Mouse (Mus musculus) neural tube, embryonic 12.5 days (tissue): ENCODE data around the gene Ppp2r5c. TPM values are rescaled to one million over a fixed set of nuclear protein-coding genes. Genes with fewer than 3 reads are reported as not detected.

Source experiments
- ATAC-seq: fragments of 200-750 bp; cut with Nextera tagmentation; 2 replicates; pipeline ENCODE4 v1.8.0; 2017; ENCODE audit warnings: low read depth, mild to moderate bottlenecking, moderate TSS enrichment, moderate library complexity; ENCODE audit not compliant: low FRiP score
- H3K27ac ChIP-seq: fragments of 300-500 bp; sonication (generic); 2 replicates; pipeline ENCODE4 v1.5.1; 2016
- H3K27me3 ChIP-seq: fragments of 300-500 bp; sonication (generic); replicated peaks from 2 replicates; pipeline ENCODE4 v1.6.1; 2016; ENCODE audit warnings: mild to moderate bottlenecking
- H3K36me3 ChIP-seq: fragments of 300-500 bp; sonication (generic); 2 replicates; pipeline ENCODE4 v1.6.1; 2016; ENCODE audit warnings: mild to moderate bottlenecking
- H3K4me1 ChIP-seq: fragments of 300-500 bp; sonication (generic); 2 replicates; pipeline ENCODE4 v1.6.1; 2016
- H3K4me2 ChIP-seq: fragments of 300-500 bp; sonication (generic); replicated peaks from 2 replicates; pipeline ENCODE4 v1.6.1; 2016; ENCODE audit warnings: mild to moderate bottlenecking
- H3K4me3 ChIP-seq: fragments of 300-500 bp; sonication (generic); 2 replicates; pipeline ENCODE4 v1.5.1; 2016
- H3K9ac ChIP-seq: fragments of 300-500 bp; sonication (generic); 2 replicates; pipeline ENCODE4 v1.6.1; 2016; ENCODE audit warnings: mild to moderate bottlenecking
- H3K9me3 ChIP-seq: fragments of 300-500 bp; sonication (generic); 2 replicates; pipeline ENCODE4 v1.6.1; 2016; ENCODE audit warnings: mild to moderate bottlenecking
- WGBS: fragments of 180-500 bp; shearing (Covaris S2); methylation state at CpG from one replicate; pipeline ENCODE4 v1.1.7; 2016; 5-methylcytosine and 5-hydroxymethylcytosine counted together
- polyA plus RNA-seq: library from polyadenylated mRNA; unstranded; fragments of >200 nt; fragmentation: Nextera tagmentation; extraction: Ambion mirVana; gene quantifications from 2 replicates; pipeline ENCODE4 v1.2.1, GENCODE M21; 2016

Gene Ppp2r5c
- polyA plus RNA-seq, 1 experiment from 2014 or later: 160 TPM

GRCm38 (mm10) chr12:110553362-110553761 lies 106.4 kb downstream of the Ppp2r5c start:
- ATAC-seq: no peak
- Histone ChIP-seq H3K36me3 (peaks cover 92% of the 10 kb centered on the region), H3K9me3 (no peaks in the 10 kb centered on the region), H3K27me3 (no peaks in the 10 kb centered on the region), H3K27ac (no peak overlapping the region), H3K4me1 (no peaks in the 10 kb centered on the region), H3K4me3 (no peak overlapping the region), H3K4me2 (no peak overlapping the region), H3K9ac (no peak overlapping the region)
- 95% methylated on average over 5 of the region's 5 CpGs for WGBS

- Histone ChIP-seq H3K27me3 (no peaks in the 10 kb centered on the region), H3K4me1 (no peaks in the 10 kb centered on the region), H3K36me3 (peaks cover 91% of the 10 kb centered on the region), H3K9me3 (no peaks in the 10 kb centered on the region), H3K27ac (no peak overlapping the region), H3K4me3 (no peak overlapping the region), H3K9ac (no peak overlapping the region), H3K4me2 (no peak overlapping the region)
- 90% methylated on average over 21 of the region's 21 CpGs for WGBS
- ATAC-seq: no peak
These were observed 108.8 kb downstream of the Ppp2r5c start for GRCm38 (mm10) chr12:110555536-110556240.

GRCm38 (mm10) chr12:110556861-110557628 lies 110.1 kb downstream of the Ppp2r5c start:
- Histone ChIP-seq H3K4me2 (no peak overlapping the region), H3K4me3 (no peak overlapping the region), H3K27ac (no peak overlapping the region), H3K27me3 (no peaks in the 10 kb centered on the region), H3K36me3 (peaks cover 91% of the 10 kb centered on the region), H3K4me1 (no peaks in the 10 kb centered on the region), H3K9me3 (no peaks in the 10 kb centered on the region), H3K9ac (no peak overlapping the region)
- no peak for ATAC-seq
- WGBS: 85% methylated on average over 18 of the region's 18 CpGs

- no peaks in the 10 kb centered on the region for H3K9me3 ChIP-seq
- H3K36me3 ChIP-seq: peaks cover 90% of the 10 kb centered on the region
- no peak overlapping the region for H3K9ac ChIP-seq
- H3K4me3 ChIP-seq: no peak overlapping the region
- 98% methylated on average over 7 of the region's 7 CpGs for WGBS
- no peak overlapping the region for H3K27ac ChIP-seq
- no peak overlapping the region for H3K4me2 ChIP-seq
- H3K4me1 ChIP-seq: no peaks in the 10 kb centered on the region
- ATAC-seq: no peak
- no peaks in the 10 kb centered on the region for H3K27me3 ChIP-seq
These were observed 111.3 kb downstream of the Ppp2r5c start for GRCm38 (mm10) chr12:110558175-110558574.

GRCm38 (mm10) chr12:110563383-110563782 lies 116.5 kb downstream of the Ppp2r5c start:
- H3K9ac ChIP-seq: no peak overlapping the region
- no peaks in the 10 kb centered on the region for H3K9me3 ChIP-seq
- H3K4me3 ChIP-seq: no peak overlapping the region
- WGBS: 96% methylated on average over 11 of the region's 11 CpGs
- H3K4me1 ChIP-seq: no peaks in the 10 kb centered on the region
- no peaks in the 10 kb centered on the region for H3K27me3 ChIP-seq
- H3K36me3 ChIP-seq: peaks cover 85% of the 10 kb centered on the region
- H3K27ac ChIP-seq: no peak overlapping the region
- no peak overlapping the region for H3K4me2 ChIP-seq
- no peak for ATAC-seq

- 95% methylated on average over 11 of the region's 11 CpGs for WGBS
- H3K4me3 ChIP-seq: no peak overlapping the region
- H3K36me3 ChIP-seq: peaks cover 82% of the 10 kb centered on the region
These were observed 117.9 kb downstream of the Ppp2r5c start for GRCm38 (mm10) chr12:110564848-110565247.

GRCm38 (mm10) chr12:110566366-110566765 lies 119.4 kb downstream of the Ppp2r5c start:
- ATAC-seq: no peak

More at GRCm38 (mm10) chr12:110564848-110565247, 117.9 kb downstream of the Ppp2r5c start:
- Histone ChIP-seq H3K27me3 (no peaks in the 10 kb centered on the region), H3K4me1 (no peaks in the 10 kb centered on the region), H3K9ac (no peak overlapping the region), H3K4me2 (no peak overlapping the region), H3K27ac (no peak overlapping the region), H3K9me3 (no peaks in the 10 kb centered on the region)
- ATAC-seq: no peak

GRCm38 (mm10) chr12:110571050-110571449 lies 124.1 kb downstream of the Ppp2r5c start:
- WGBS: 93% methylated on average over 10 of the region's 10 CpGs
- no peak for ATAC-seq

More at GRCm38 (mm10) chr12:110566366-110566765, 119.4 kb downstream of the Ppp2r5c start:
- Histone ChIP-seq H3K9me3 (no peaks in the 10 kb centered on the region), H3K27ac (no peak overlapping the region), H3K4me3 (no peak overlapping the region), H3K9ac (0 out of 2 replicates have a peak overlapping the region, but pooled peaks have one; percentile 29), H3K4me2 (no peak overlapping the region), H3K27me3 (no peaks in the 10 kb centered on the region), H3K4me1 (no peaks in the 10 kb centered on the region), H3K36me3 (peaks cover 80% of the 10 kb centered on the region)
- 94% methylated on average over 9 of the region's 9 CpGs for WGBS

GRCm38 (mm10) chr12:110572351-110572750 lies 125.4 kb downstream of the Ppp2r5c start:
- H3K9me3 ChIP-seq: no peaks in the 10 kb centered on the region
- H3K27ac ChIP-seq: no peak overlapping the region
- H3K4me1 ChIP-seq: no peaks in the 10 kb centered on the region
- 94% methylated on average over 4 of the region's 4 CpGs for WGBS
- no peak overlapping the region for H3K4me2 ChIP-seq
- no peak overlapping the region for H3K4me3 ChIP-seq
- peaks cover 56% of the 10 kb centered on the region for H3K36me3 ChIP-seq
- no peak overlapping the region for H3K9ac ChIP-seq
- no peaks in the 10 kb centered on the region for H3K27me3 ChIP-seq
- no peak for ATAC-seq

More at GRCm38 (mm10) chr12:110571050-110571449, 124.1 kb downstream of the Ppp2r5c start:
- Histone ChIP-seq H3K9ac (no peak overlapping the region), H3K27ac (no peak overlapping the region), H3K9me3 (no peaks in the 10 kb centered on the region), H3K27me3 (no peaks in the 10 kb centered on the region), H3K4me3 (no peak overlapping the region), H3K4me2 (no peak overlapping the region), H3K4me1 (no peaks in the 10 kb centered on the region), H3K36me3 (peaks cover 68% of the 10 kb centered on the region)

- Histone ChIP-seq H3K4me2 (no peak overlapping the region), H3K27me3 (no peaks in the 10 kb centered on the region), H3K36me3 (peaks cover 43% of the 10 kb centered on the region), H3K9ac (no peak overlapping the region), H3K9me3 (no peaks in the 10 kb centered on the region), H3K4me1 (no peaks in the 10 kb centered on the region), H3K4me3 (no peak overlapping the region), H3K27ac (no peak overlapping the region)
- ATAC-seq: no peak
- 91% methylated on average over 8 of the region's 8 CpGs for WGBS
These were observed 126.7 kb downstream of the Ppp2r5c start for GRCm38 (mm10) chr12:110573635-110574034.

- Histone ChIP-seq H3K9ac (no peak overlapping the region), H3K4me1 (no peaks in the 10 kb centered on the region), H3K36me3 (peaks cover 38% of the 10 kb centered on the region), H3K9me3 (no peaks in the 10 kb centered on the region), H3K27me3 (no peaks in the 10 kb centered on the region), H3K4me3 (no peak overlapping the region), H3K4me2 (no peak overlapping the region), H3K27ac (no peak overlapping the region)
- WGBS: 75% methylated on average over 4 of the region's 4 CpGs
- no peak for ATAC-seq
These were observed 129.0 kb downstream of the Ppp2r5c start for GRCm38 (mm10) chr12:110575926-110576325.

GRCm38 (mm10) chr12:110578333-110578732 lies 131.4 kb downstream of the Ppp2r5c start:
- no peaks in the 10 kb centered on the region for H3K9me3 ChIP-seq
- no peak overlapping the region for H3K27ac ChIP-seq
- no peak for ATAC-seq
- H3K4me2 ChIP-seq: no peak overlapping the region
- H3K4me3 ChIP-seq: no peak overlapping the region
- H3K4me1 ChIP-seq: no peaks in the 10 kb centered on the region
- H3K9ac ChIP-seq: no peak overlapping the region
- no peaks in the 10 kb centered on the region for H3K27me3 ChIP-seq
- H3K36me3 ChIP-seq: peaks cover 27% of the 10 kb centered on the region
- 88% methylated on average over 9 of the region's 9 CpGs for WGBS
